Mouse (Mus musculus): ENCODE results near the gene Sh3rf1. TPM values are rescaled to one million over a fixed set of nuclear protein-coding genes. Genes with fewer than 3 reads are reported as not detected.

Sh3rf1 gene
- polyA plus RNA-seq (2014; fragmentation: Illumina TruSeq; extraction: RNeasy Lipid Tissue Mini Kit (QIAGEN cat#74804); ENCODE audit: low read depth, low replicate concordance): 1.3 TPM

DNA sequence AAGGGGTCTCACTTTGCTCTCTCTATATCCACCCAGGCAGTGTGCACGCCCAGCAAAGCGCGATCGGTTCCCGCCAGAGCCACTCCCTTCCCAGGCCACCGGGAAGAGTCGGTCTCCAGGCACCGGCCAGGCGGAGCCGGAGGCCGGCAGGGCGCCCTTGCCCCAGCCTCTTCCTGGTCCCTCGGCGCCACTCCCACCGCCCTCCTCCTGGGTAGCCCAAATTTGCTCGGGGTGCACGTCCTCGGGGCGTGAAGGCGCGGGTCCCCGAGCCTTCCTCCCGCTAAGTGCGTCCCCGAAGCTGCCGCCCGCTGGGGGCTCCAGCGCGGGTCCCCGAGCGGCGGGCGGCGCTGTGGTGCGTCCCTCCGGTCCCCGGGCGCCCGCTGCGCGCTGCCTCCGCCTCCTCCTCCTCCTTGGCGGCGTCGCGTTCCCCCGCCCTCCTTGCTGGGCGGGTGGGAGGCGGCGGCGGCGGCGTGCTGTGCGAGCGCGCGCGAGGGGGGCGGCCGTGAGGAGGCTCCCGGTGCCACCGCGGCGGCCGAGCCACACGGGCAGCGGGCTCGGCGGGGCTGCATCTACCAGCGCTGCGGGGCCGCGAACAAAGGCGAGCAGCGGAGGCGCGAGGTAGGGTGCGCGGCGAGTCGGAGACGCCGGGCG, at the start of gene Sh3rf1:
Sh3rf1 (plus strand) TSS at position 144 of the 651 bp plus-strand sequence.

Other genes with a start within 250 kb of the Sh3rf1 start
- 46.1 TPM for gene Clcn3, start 240.6 kb upstream of the Sh3rf1 start, polyA plus RNA-seq (2014; fragmentation: Illumina TruSeq; extraction: RNeasy Lipid Tissue Mini Kit (QIAGEN cat#74804); ENCODE audit: low read depth, low replicate concordance)
- 12.7 TPM for gene Nek1, start 230.7 kb upstream of the Sh3rf1 start, polyA plus RNA-seq (2014; fragmentation: Illumina TruSeq; extraction: RNeasy Lipid Tissue Mini Kit (QIAGEN cat#74804); ENCODE audit: low read depth, low replicate concordance)